Mouse (Mus musculus) olfactory bulb, adult 2 months (tissue): ENCODE results near the gene Rbsn.
A peak's percentile ranks its signal among the peaks of the same experiment; 100 is the strongest.

Experiments
- CTCF ChIP-seq: fragments of 200-500 bp; IDR thresholded peaks from 2 replicates; pipeline ENCODE4 v1.5.1; 2012; ENCODE audit warnings: low read depth, mild to moderate bottlenecking, low read length, moderate library complexity; ENCODE audit not compliant: insufficient read depth
- POLR2A ChIP-seq: fragments of 200-500 bp; IDR thresholded peaks from 2 replicates; pipeline ENCODE4 v1.6.1; 2012; ENCODE audit warnings: mild to moderate bottlenecking, low read depth, low read length, moderate library complexity; ENCODE audit not compliant: insufficient read depth

DNA sequence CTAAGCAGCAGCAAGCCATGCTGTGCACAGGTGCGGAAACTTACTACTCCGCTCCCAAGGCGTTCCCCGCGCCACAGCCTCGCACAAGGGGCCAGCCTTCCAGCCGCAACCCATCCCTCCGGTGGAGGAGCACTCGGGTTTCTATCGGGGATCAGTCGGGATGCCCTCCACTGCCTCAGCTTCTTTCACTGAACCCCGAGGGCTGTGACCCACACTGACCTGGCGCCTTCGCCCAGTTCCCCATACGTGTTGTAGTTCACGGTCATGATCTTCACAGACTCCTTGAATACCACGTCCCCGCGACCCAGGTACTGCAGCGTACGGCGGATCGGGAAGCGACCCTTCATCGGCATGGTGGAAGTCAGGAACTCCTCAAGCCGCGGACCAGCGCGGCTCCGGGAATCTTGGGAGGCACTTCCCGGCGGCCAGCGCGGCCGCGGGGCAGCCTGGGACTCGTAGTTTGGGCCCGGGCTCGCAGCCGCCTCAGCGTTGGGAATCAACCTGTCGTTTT is 31.0 kb downstream of the Rbsn start, which contains the start of gene Mrps25:
- TF ChIP-seq CTCF: no peak
- TF ChIP-seq POLR2A: peak; percentile 86
